ENCODE assay signal across 8 mouse cellular contexts in the genomic region with DNA sequence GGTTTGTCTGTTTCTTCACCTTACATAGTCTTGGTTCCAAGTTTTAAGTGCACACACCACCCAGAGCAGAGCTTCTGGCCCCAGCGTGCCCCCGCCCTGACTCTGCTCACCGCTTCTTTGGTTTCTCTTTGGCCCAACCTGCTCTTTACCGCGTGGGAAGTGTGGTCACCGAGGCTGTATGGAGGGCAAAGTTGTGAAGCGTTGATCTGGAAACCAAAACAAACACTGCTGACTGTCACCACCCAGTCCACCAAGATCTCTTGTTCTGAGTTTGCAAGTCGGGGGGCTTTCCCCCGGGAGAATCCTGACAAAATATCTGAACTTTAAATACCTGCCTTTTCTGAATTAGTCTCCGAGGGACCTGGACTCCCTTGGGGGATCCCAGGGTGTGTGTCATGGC. TPM values are rescaled to one million over a fixed set of nuclear protein-coding genes. Genes with fewer than 3 reads are reported as not detected.
DNase-seq lines count a peak whose midpoint lies in the region; ATAC-seq and TF ChIP-seq lines count a peak whose summit lies in the region.

No protein-coding gene starts in this region.

- H3K36me3 ChIP-seq in heart, adult 2 months (ENCODE audit: control insufficient read depth, insufficient read depth, low read length), result no peaks in the 10 kb centered on the region
- H3K36me3 ChIP-seq in liver, embryonic 14.5 days (replicated peaks; ENCODE audit: control insufficient read depth, insufficient read depth, low read depth), result no peaks in the 10 kb centered on the region

- H3K9me3 ChIP-seq in liver, embryonic 14.5 days (ENCODE audit: control insufficient read depth, low read length), result no peaks in the 10 kb centered on the region

- no peaks in the 10 kb centered on the region for H3K27me3 ChIP-seq in heart, adult 2 months (ENCODE audit: control insufficient read depth, insufficient read depth, low read length)
- H3K27me3 ChIP-seq in liver, embryonic 14.5 days (ENCODE audit: control insufficient read depth, insufficient read depth, low read length), result peaks cover 32% of the 10 kb centered on the region

- TF ChIP-seq EP300 in heart, adult 2 months (IDR thresholded peaks at IDR 0.05; ENCODE audit: insufficient read depth, low read depth, low read length), result no peak
- no peak for TF ChIP-seq EP300 in liver, embryonic 14.5 days (IDR thresholded peaks at IDR 0.05; ENCODE audit: low read depth)

- peak overlapping the region; percentile 85 for H3K27ac ChIP-seq in heart, adult 2 months
- H3K27ac ChIP-seq in liver, embryonic 14.5 days, result no peak overlapping the region

- intact Hi-C loops in heart, adult 2 months (cut with DNase I), result no loop called here

- peak overlapping the region; percentile 20; the same call in 1 of the 2 replicates for H3K4me2 ChIP-seq in liver, embryonic 14.5 days (ENCODE audit: low read depth)

- H3K4me1 ChIP-seq in heart, adult 2 months (ENCODE audit: control insufficient read depth, insufficient read depth, low read length), result peaks cover 31% of the 10 kb centered on the region
- peaks cover 0 to 13% of the 10 kb centered on the region in 2 experiments; a peak in 2 of 4 replicates for H3K4me1 ChIP-seq in liver, embryonic 14.5 days (replicated peaks; ENCODE audit: control insufficient read depth in 2 of 2, insufficient read depth in 2 of 2, low read length in 1 of 2)

- DNase-seq in heart, adult 2 months, result peak in 1 of 2 experiments; percentile 44
- no peak for DNase-seq in heart, adult 8-10 months (ENCODE audit: low spot score)
- DNase-seq in 3T3-L1 (ENCODE audit: low read depth, low spot score), result peak; percentile 52
- peak; percentile 10 for DNase-seq in brain, adult 2 months (ENCODE audit: low read depth, low spot score)
- no peak for DNase-seq in liver, embryonic 14.5 days (ENCODE audit: low read depth in 3 of 3, low spot score in 3 of 3)
- DNase-seq in right cerebral cortex, postnatal 14 days, result no peak
- DNase-seq in frontal cortex, postnatal 36 days (ENCODE audit: low spot score in 2 of 2), result no peak

- peaks cover 9% of the 10 kb centered on the region for H3K79me2 ChIP-seq in heart, adult 2 months (replicated peaks; ENCODE audit: control insufficient read depth, insufficient read depth, low read length)

- TF ChIP-seq POLR2A in heart, adult 2 months (IDR thresholded peaks at IDR 0.05; ENCODE audit: insufficient read depth, low read depth, low read length), result no peak

- ATAC-seq in liver, embryonic 14.5 days (ENCODE audit: insufficient read depth), result no peak
- ATAC-seq in erythroblast, adult 5-6 weeks (replicated peaks; ENCODE audit: low FRiP score, poor library complexity, severe bottlenecking), result no peak

- H3K9ac ChIP-seq in heart, adult 2 months (ENCODE audit: low read depth, low read length), result peak overlapping the region; percentile 12; the same call in 1 of the 2 replicates
- H3K9ac ChIP-seq in liver, embryonic 14.5 days (replicated peaks), result no peak overlapping the region

- WGBS in heart, adult 2 months, result 19% methylated on average over 10 of the region's 10 CpGs
- WGBS in liver, embryonic 14.5 days (ENCODE audit: insufficient replicate concordance), result 27% methylated on average over 10 of the region's 10 CpGs

- peak overlapping the region; percentile 8; the same call in 1 of the 2 replicates for H3K4me3 ChIP-seq in heart, adult 2 months
- no peak overlapping the region for H3K4me3 ChIP-seq in liver, embryonic 14.5 days (ENCODE audit: insufficient read depth in 1 of 2, low read depth in 2 of 2, low read length in 2 of 2)

- TF ChIP-seq CTCF in heart, adult 2 months (IDR thresholded peaks at IDR 0.05), result no peak
- TF ChIP-seq CTCF in liver, embryonic 14.5 days (IDR thresholded peaks at IDR 0.05; ENCODE audit: low read depth), result no peak

RNA-seq across cellular contexts. Expression of gene Gm21969, which starts 24.0 kb away (rescaled TPM):
- total RNA-seq in heart, adult 2 months (2021), result not detected
- 0.06 TPM in 1 of 2 replicates, not detected in the other for polyA plus RNA-seq in heart, adult 2 months (2012; rRNA removed)
- not detected for total RNA-seq in heart, adult 8-10 months (2022)
- polyA plus RNA-seq in liver, embryonic 14.5 days (2012; rRNA removed), result not detected in 2 replicates
- polyA plus RNA-seq in liver, embryonic 14.5 days (2014; fragmentation: Nextera tagmentation; extraction: Ambion mirVana), result not detected in 2 replicates
- total RNA-seq in erythroblast, adult 5-6 weeks (2015; ENCODE audit: low replicate concordance), result not detected in 2 replicates
- 0.60 TPM in 1 of 2 replicates, not detected in the other for total RNA-seq in erythroblast, adult 5-6 weeks (2017; ENCODE audit: low replicate concordance)

RNA-seq across cellular contexts. Expression of gene Aldh4a1, which starts 43.7 kb away (rescaled TPM):
- total RNA-seq in heart, adult 2 months (2021), result 10 to 100 TPM; 79.7 to 96.7 TPM
- 120 and 149 TPM in 2 replicates for polyA plus RNA-seq in heart, adult 2 months (2012; rRNA removed)
- total RNA-seq in heart, adult 8-10 months (2022), result 100 to 1,000 TPM in 2 of 4 experiments, 10 to 100 TPM in 2; 96.8 to 104 (median 101) TPM
- 31.1 and 31.6 TPM in 2 replicates for polyA plus RNA-seq in liver, embryonic 14.5 days (2012; rRNA removed)
- 29.9 and 37.1 TPM in 2 replicates for polyA plus RNA-seq in liver, embryonic 14.5 days (2014; fragmentation: Nextera tagmentation; extraction: Ambion mirVana)
- 1.3 TPM in 2 replicates for total RNA-seq in erythroblast, adult 5-6 weeks (2015; ENCODE audit: low replicate concordance)
- 2.0 and 3.8 TPM in 2 replicates for total RNA-seq in erythroblast, adult 5-6 weeks (2017; ENCODE audit: low replicate concordance)

RNA-seq across cellular contexts. Expression of gene Iffo2, which starts 48.7 kb away (rescaled TPM):
- 1 to 10 TPM; 4.9 to 5.0 TPM for total RNA-seq in heart, adult 2 months (2021)
- polyA plus RNA-seq in heart, adult 2 months (2012; rRNA removed), result 3.1 and 4.5 TPM in 2 replicates
- 1 to 10 TPM; 3.5 to 4.4 (median 4.2) TPM for total RNA-seq in heart, adult 8-10 months (2022)
- 1.0 and 1.4 TPM in 2 replicates for polyA plus RNA-seq in liver, embryonic 14.5 days (2012; rRNA removed)
- polyA plus RNA-seq in liver, embryonic 14.5 days (2014; fragmentation: Nextera tagmentation; extraction: Ambion mirVana), result 0.56 and 0.71 TPM in 2 replicates
- total RNA-seq in erythroblast, adult 5-6 weeks (2015; ENCODE audit: low replicate concordance), result not detected in 2 replicates
- 0.14 and 1.9 TPM in 2 replicates for total RNA-seq in erythroblast, adult 5-6 weeks (2017; ENCODE audit: low replicate concordance)

Comparison
In these comparisons a context has a peak if more than half of its experiments do, and no peak if none do; other contexts are left out.
1. DNase-seq: peak in 3T3-L1 (single experiment) and brain, adult 2 months (single experiment); none in heart, adult 8-10 months (single experiment), liver, embryonic 14.5 days (0 of 3), right cerebral cortex, postnatal 14 days (single experiment) and frontal cortex, postnatal 36 days (0 of 2).
2. RNA of gene Aldh4a1, which starts 43.7 kb away (total RNA-seq): 96.8 to 104 TPM in heart, adult 8-10 months and 79.7 to 96.7 TPM in heart, adult 2 months; 1.3 to 3.8 TPM in erythroblast, adult 5-6 weeks; every median in the first group is over 10 times any median in the second.